8 mouse cellular contexts compared by ENCODE assay signal in genomic region chr12:16634075-16634813, GRCm38 (mm10). TPM values are rescaled to one million over a fixed set of nuclear protein-coding genes. Genes with fewer than 3 reads are reported as not detected.
A peak's percentile ranks its signal among the peaks of the same experiment; 100 is the strongest.
DNase-seq lines count a peak whose midpoint lies in the region; ATAC-seq and TF ChIP-seq lines count a peak whose summit lies in the region.

No protein-coding gene starts in this region.

- DNase-seq in layer of hippocampus, adult 11-12 months (ENCODE audit: low spot score): peak; percentile 65
- no peak for DNase-seq in layer of hippocampus, adult 9-11 months
- DNase-seq in G1E (ENCODE audit: low spot score): peak; percentile 36
- peak; percentile 12 for DNase-seq in c-Kit-positive CD71-positive TER-119-positive erythroid progenitor cells, embryonic 14.5 days (ENCODE audit: low spot score)
- peak; percentile 70 for DNase-seq in limb, embryonic 11.5 days (ENCODE audit: low spot score)
- peak; percentile 62 for DNase-seq in naive thymus-derived CD4-positive, alpha-beta T cell, adult 2 months (ENCODE audit: low read depth)
- DNase-seq in thymus, postnatal 36 days: peak; percentile 53 to 58

- no peaks in the 10 kb centered on the region for H3K36me3 ChIP-seq in G1E (replicated peaks)
- no peaks in the 10 kb centered on the region for H3K36me3 ChIP-seq in limb, embryonic 11.5 days (ENCODE audit: control insufficient read depth, insufficient read depth, low read length)

- no peak overlapping the region for H3K4me2 ChIP-seq in limb, embryonic 11.5 days (ENCODE audit: low read depth, severe bottlenecking)

- peaks cover 6% of the 10 kb centered on the region; the same call in 1 of the 2 replicates for H3K27me3 ChIP-seq in G1E (ENCODE audit: insufficient read depth, low read length)
- no peaks in the 10 kb centered on the region for H3K27me3 ChIP-seq in limb, embryonic 11.5 days (ENCODE audit: control insufficient read depth, insufficient read depth, low read length)

- ATAC-seq in G1E (ENCODE audit: extremely low read depth, insufficient number of reproducible peaks, low FRiP score, poor library complexity, severe bottlenecking): no peak
- ATAC-seq in granulocyte monocyte progenitor cell, adult 5-6 weeks (replicated peaks; ENCODE audit: poor library complexity, severe bottlenecking): peak; percentile 80
- ATAC-seq in limb, embryonic 11.5 days (ENCODE audit: insufficient number of reproducible peaks, low FRiP score, low TSS enrichment, low read depth): no peak

- peak; percentile 42; the same call in 1 of the 2 replicates for TF ChIP-seq CTCF in G1E (IDR thresholded peaks at IDR 0.05; ENCODE audit: low read depth, low read length)

- peaks cover 12% of the 10 kb centered on the region for H3K4me1 ChIP-seq in G1E (ENCODE audit: insufficient read depth, low read depth, low read length)
- H3K4me1 ChIP-seq in limb, embryonic 11.5 days (ENCODE audit: control insufficient read depth, insufficient read depth, low read length): no peaks in the 10 kb centered on the region

- no peak overlapping the region for H3K9ac ChIP-seq in limb, embryonic 11.5 days (ENCODE audit: low read length)

- no peak overlapping the region for H3K27ac ChIP-seq in limb, embryonic 11.5 days (replicated peaks; ENCODE audit: low read depth, low read length)

- no peak overlapping the region for H3K4me3 ChIP-seq in G1E (ENCODE audit: low read depth, low read length)
- no peak overlapping the region for H3K4me3 ChIP-seq in limb, embryonic 11.5 days (ENCODE audit: low read depth, low read length)

- 61% methylated on average over 14 of the region's 14 CpGs for WGBS in limb, embryonic 11.5 days

- no peaks in the 10 kb centered on the region for H3K9me3 ChIP-seq in G1E (replicated peaks)
- H3K9me3 ChIP-seq in limb, embryonic 11.5 days (ENCODE audit: control insufficient read depth, low read length): no peaks in the 10 kb centered on the region

RNA-seq across cellular contexts. Expression of gene Ntsr2, which starts 18.9 kb away (rescaled TPM):
- not detected in 2 replicates for total RNA-seq in G1E (2014; fragmentation: Nextera tagmentation)
- 0.05 and 0.12 TPM in 2 replicates for total RNA-seq in G1E (2017)
- polyA plus RNA-seq in G1E (2012): not detected in 2 replicates
- not detected in 2 replicates for total RNA-seq in granulocyte monocyte progenitor cell, adult 5-6 weeks (2014; fragmentation: Nextera tagmentation)
- total RNA-seq in granulocyte monocyte progenitor cell, adult 5-6 weeks (2017): not detected in 2 replicates
- polyA plus RNA-seq in limb, embryonic 11.5 days (2014; fragmentation: Nextera tagmentation; extraction: Ambion mirVana): not detected in 2 replicates

RNA-seq across cellular contexts. Expression of gene Lpin1, which starts 23.5 kb away (rescaled TPM):
- total RNA-seq in G1E (2014; fragmentation: Nextera tagmentation): 23.1 and 25.9 TPM in 2 replicates
- 19.2 and 19.6 TPM in 2 replicates for total RNA-seq in G1E (2017)
- polyA plus RNA-seq in G1E (2012): 9.8 and 14.1 TPM in 2 replicates
- 2.2 and 10.2 TPM in 2 replicates for total RNA-seq in granulocyte monocyte progenitor cell, adult 5-6 weeks (2014; fragmentation: Nextera tagmentation)
- 2.4 and 4.5 TPM in 2 replicates for total RNA-seq in granulocyte monocyte progenitor cell, adult 5-6 weeks (2017)
- 7.1 and 7.3 TPM in 2 replicates for polyA plus RNA-seq in limb, embryonic 11.5 days (2014; fragmentation: Nextera tagmentation; extraction: Ambion mirVana)
